Mouse (Mus musculus): ENCODE results near the gene Zfp511. TPM values are rescaled to one million over a fixed set of nuclear protein-coding genes. Genes with fewer than 3 reads are reported as not detected.

Zfp511 gene
- 18.3 and 21.9 TPM in 2 replicates for polyA plus RNA-seq (2015; fragmentation: Nextera tagmentation; extraction: Ambion mirVana)

GRCm38 (mm10) chr7:140036281-140037170 is at the start of gene Zfp511, which contains the start of gene Tubgcp2:
Gene Zfp511 (plus strand): TSS chr7:140036391.
Gene Tubgcp2 (minus strand): TSS chr7:140036669.

DNA sequence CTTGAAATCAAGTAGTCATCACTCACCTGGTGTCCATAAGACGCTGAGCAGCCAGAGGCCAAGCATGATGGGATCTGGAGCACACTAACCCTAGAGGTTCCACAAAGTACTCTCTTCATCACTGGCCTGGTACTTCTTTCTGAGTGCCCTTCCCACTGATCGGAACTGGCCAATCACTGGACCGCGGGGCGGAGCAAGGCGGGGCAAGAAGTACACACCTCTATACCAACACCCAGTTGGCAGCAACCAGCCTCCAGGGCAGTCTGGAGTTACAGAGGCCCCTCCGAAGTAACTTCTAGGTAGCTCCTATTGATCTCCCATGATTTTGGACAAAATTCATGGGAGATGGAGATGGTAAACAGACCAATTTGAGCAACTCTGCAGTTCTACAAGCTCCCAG is 43.8 kb upstream of the Zfp511 start, which contains the start of gene Adam8:
TSS of gene Adam8 (minus strand) at position 157 of the 400 bp plus-strand sequence.

DNA sequence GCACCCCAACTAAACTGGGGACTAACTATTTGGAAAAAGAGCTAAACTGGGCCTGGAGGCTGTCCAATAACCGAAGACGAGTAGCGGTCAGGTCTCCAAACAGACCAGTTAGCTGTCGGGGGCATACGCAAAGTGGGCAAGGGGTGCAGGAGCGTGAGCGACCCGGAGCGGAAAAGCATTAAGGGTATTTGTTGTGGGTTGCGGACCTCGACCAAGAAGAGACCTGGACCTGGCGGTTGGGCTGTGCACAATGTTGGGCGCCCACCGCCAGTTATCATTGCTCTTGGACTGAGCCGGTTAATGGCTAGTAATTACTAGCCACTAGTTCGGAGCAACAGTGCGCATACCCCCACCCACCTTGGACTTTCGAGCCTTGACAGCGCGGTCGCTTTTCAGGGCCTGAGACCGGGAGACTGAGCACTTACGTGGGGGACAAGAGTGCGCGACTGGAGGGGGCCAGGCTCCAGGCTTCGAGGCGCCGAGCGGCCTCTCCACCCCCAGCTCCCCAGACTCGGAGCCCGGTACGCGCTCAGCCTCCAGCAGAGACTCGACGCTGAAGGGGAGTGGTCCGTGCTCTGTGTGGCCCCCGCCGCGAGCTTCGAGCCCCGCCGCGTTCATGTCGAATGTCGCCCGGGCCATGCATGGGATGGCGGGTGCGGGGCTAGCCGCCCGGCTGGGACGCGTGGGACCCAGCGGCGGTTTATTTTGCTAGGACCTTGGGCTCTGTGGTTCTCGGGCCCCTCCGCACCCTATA is 12.3 kb downstream of the Zfp511 start, which contains the start of gene Msx3:
TSS of gene Msx3 (minus strand) at position 729 of the 754 bp plus-strand sequence.

GRCm38 (mm10) chr7:140082242-140082678 is 46.1 kb downstream of the Zfp511 start, which contains the start of gene Caly:
Gene Caly (minus strand): TSS chr7:140082548.

Small RNA genes lying within 50 kb of the gene (microRNA-seq; reads per million reads assigned to microRNA genes)
- 0.10 to 0.21 reads per million in 2 experiments for gene Mir7062

Other genes with a start within 250 kb of the Zfp511 start
- 0.56 and 0.58 TPM in 2 replicates for gene Adgra1, start 202.2 kb upstream of the Zfp511 start, polyA plus RNA-seq (2015; fragmentation: Nextera tagmentation; extraction: Ambion mirVana)
- 0.06 and 0.22 TPM in 2 replicates for gene Kndc1, start 141.7 kb upstream of the Zfp511 start, polyA plus RNA-seq (2015; fragmentation: Nextera tagmentation; extraction: Ambion mirVana)
- not detected in 2 replicates for gene Utf1, start 92.6 kb upstream of the Zfp511 start, polyA plus RNA-seq (2015; fragmentation: Nextera tagmentation; extraction: Ambion mirVana)
- gene 6430531B16Rik, start 57.6 kb upstream of the Zfp511 start, polyA plus RNA-seq (2015; fragmentation: Nextera tagmentation; extraction: Ambion mirVana) = 0.22 and 0.37 TPM in 2 replicates
- gene Adam8, start 43.8 kb upstream of the Zfp511 start, polyA plus RNA-seq (2015; fragmentation: Nextera tagmentation; extraction: Ambion mirVana) = 0.78 and 0.90 TPM in 2 replicates
- gene Tubgcp2, start 278 bp downstream of the Zfp511 start, polyA plus RNA-seq (2015; fragmentation: Nextera tagmentation; extraction: Ambion mirVana) = 23.6 and 25.0 TPM in 2 replicates
- gene Msx3, start 12.7 kb downstream of the Zfp511 start, polyA plus RNA-seq (2015; fragmentation: Nextera tagmentation; extraction: Ambion mirVana) = not detected in 2 replicates
- 0.28 and 0.45 TPM in 2 replicates for gene Caly, start 46.2 kb downstream of the Zfp511 start, polyA plus RNA-seq (2015; fragmentation: Nextera tagmentation; extraction: Ambion mirVana)
- not detected in 2 replicates for gene Prap1, start 57.0 kb downstream of the Zfp511 start, polyA plus RNA-seq (2015; fragmentation: Nextera tagmentation; extraction: Ambion mirVana)
- 42.2 and 47.7 TPM in 2 replicates for gene Fuom, start 66.0 kb downstream of the Zfp511 start, polyA plus RNA-seq (2015; fragmentation: Nextera tagmentation; extraction: Ambion mirVana)
- gene Paox, start 79.4 kb downstream of the Zfp511 start, polyA plus RNA-seq (2015; fragmentation: Nextera tagmentation; extraction: Ambion mirVana) = 9.7 and 19.8 TPM in 2 replicates
- 133 and 185 TPM in 2 replicates for gene Echs1, start 80.1 kb downstream of the Zfp511 start, polyA plus RNA-seq (2015; fragmentation: Nextera tagmentation; extraction: Ambion mirVana)
- gene Mtg1, start 101.2 kb downstream of the Zfp511 start, polyA plus RNA-seq (2015; fragmentation: Nextera tagmentation; extraction: Ambion mirVana) = 22.8 and 26.4 TPM in 2 replicates
- 0.12 and 0.38 TPM in 2 replicates for gene Sprn, start 118.5 kb downstream of the Zfp511 start, polyA plus RNA-seq (2015; fragmentation: Nextera tagmentation; extraction: Ambion mirVana)
- gene Olfr522, start 128.4 kb downstream of the Zfp511 start, polyA plus RNA-seq (2015; fragmentation: Nextera tagmentation; extraction: Ambion mirVana) = not detected in 2 replicates
- not detected in 2 replicates for gene Olfr523, start 136.8 kb downstream of the Zfp511 start, polyA plus RNA-seq (2015; fragmentation: Nextera tagmentation; extraction: Ambion mirVana)
- gene Olfr524, start 169.6 kb downstream of the Zfp511 start, polyA plus RNA-seq (2015; fragmentation: Nextera tagmentation; extraction: Ambion mirVana) = not detected in 2 replicates
- not detected in 2 replicates for gene Cd163l1, start 181.9 kb downstream of the Zfp511 start, polyA plus RNA-seq (2015; fragmentation: Nextera tagmentation; extraction: Ambion mirVana)
- not detected in 2 replicates for gene 5830411N06Rik, start 210.9 kb downstream of the Zfp511 start, polyA plus RNA-seq (2015; fragmentation: Nextera tagmentation; extraction: Ambion mirVana)

Measured in skeletal muscle tissue, postnatal 0 days (tissue).